Mouse (Mus musculus) NIH3T3 (cell line): ENCODE measurements around the gene Poc1a.

Experiments used
- DNase-seq: peaks from one replicate; pipeline ENCODE4 v3.0.0-alpha.2; 2012; ENCODE audit warnings: low read depth

Poc1a gene

GRCm38 (mm10) chr9:106367592-106368111, 86.8 kb downstream of the Poc1a start:
- DNase-seq, result peak; percentile 98

- DNase-seq, result peak; percentile 93
These were observed 87.4 kb downstream of the Poc1a start, which contains the start of gene Dusp7 for GRCm38 (mm10) chr9:106368112-106368717. Dusp7 (plus strand) TSS chr9:106368632.

GRCm38 (mm10) chr9:106368831-106369501, 88.1 kb downstream of the Poc1a start:
- peak; percentile 82 for DNase-seq

- DNase-seq, result peak; percentile 85
These were observed 89.1 kb downstream of the Poc1a start for GRCm38 (mm10) chr9:106369801-106370485.

GRCm38 (mm10) chr9:106370620-106371383, 89.9 kb downstream of the Poc1a start:
- DNase-seq, result no peak

- DNase-seq, result no peak
These were observed 90.5 kb downstream of the Poc1a start for GRCm38 (mm10) chr9:106371384-106371671.

- peak; percentile 61 for DNase-seq
These were observed 90.9 kb downstream of the Poc1a start for GRCm38 (mm10) chr9:106371776-106372175.

GRCm38 (mm10) chr9:106372431-106373412, 91.9 kb downstream of the Poc1a start:
- DNase-seq, result no peak

GRCm38 (mm10) chr9:106373973-106374372, 93.1 kb downstream of the Poc1a start:
- DNase-seq, result no peak

GRCm38 (mm10) chr9:106377247-106377646, 96.4 kb downstream of the Poc1a start:
- no peak for DNase-seq

GRCm38 (mm10) chr9:106378045-106378444, 97.2 kb downstream of the Poc1a start:
- DNase-seq, result peak; percentile 55

- DNase-seq, result no peak
These were observed 97.9 kb downstream of the Poc1a start for GRCm38 (mm10) chr9:106378753-106379152.

- no peak for DNase-seq
These were observed 105.5 kb downstream of the Poc1a start for GRCm38 (mm10) chr9:106386181-106386864.

GRCm38 (mm10) chr9:106392828-106393527, 112.1 kb downstream of the Poc1a start:
- no peak for DNase-seq

- no peak for DNase-seq
These were observed 112.7 kb downstream of the Poc1a start for GRCm38 (mm10) chr9:106393548-106393947.

- no peak for DNase-seq
These were observed 114.1 kb downstream of the Poc1a start for GRCm38 (mm10) chr9:106394649-106395602.

GRCm38 (mm10) chr9:106397733-106398132, 116.9 kb downstream of the Poc1a start:
- DNase-seq, result no peak

GRCm38 (mm10) chr9:106398667-106399311, 117.9 kb downstream of the Poc1a start:
- no peak for DNase-seq
